Mouse (Mus musculus) left cerebral cortex, adult 2 months (tissue): Measurements from ENCODE around the gene Catsper3. TPM values are rescaled to one million over a fixed set of nuclear protein-coding genes. Genes with fewer than 3 reads are reported as not detected.

Experiments
- DNase-seq, 2 experiments: peaks; one replicate each; pipeline ENCODE4 v3.0.0; 2021 to 2022; ENCODE audit warnings: low spot score in 2 of 2, mixed read lengths in 1 of 2; ENCODE audit errors: extremely low spot score in 1 of 2
- H3K27ac ChIP-seq: fragments of 200-600 bp; 2 replicates; pipeline ENCODE4 v1.8.1; 2022
- H3K4me3 ChIP-seq: fragments of 200-600 bp; 2 replicates; pipeline ENCODE4 v1.8.1; 2022
- CTCF ChIP-seq: fragments of 200-600 bp; IDR thresholded peaks from 2 replicates; pipeline ENCODE4 v1.8.1; 2022; ENCODE audit warnings: antibody characterized with exemption, mild to moderate bottlenecking, moderate library complexity
- intact Hi-C: fragments of 180-260 bp; cut with DNase I; formaldehyde crosslinking; loops from one replicate; pipeline ENCODE4 v1.15.1; 2025
- total RNA-seq, 2 experiments: library from RNA; stranded (reverse); gene quantifications; 2 replicates each; pipeline ENCODE4 v1.2.3; 2021

Catsper3 gene
- total RNA-seq, 2 experiments from 2014 or later = 0.25 to 0.44 TPM

- TF ChIP-seq CTCF = no peak
- no peak for DNase-seq
- no peak overlapping the region for H3K27ac ChIP-seq
- no peak overlapping the region for H3K4me3 ChIP-seq
- intact Hi-C loops = no loop called here
Measured at GRCm38 (mm10) chr13:55836786-55837780, 52.7 kb downstream of the Catsper3 start.

DNA sequence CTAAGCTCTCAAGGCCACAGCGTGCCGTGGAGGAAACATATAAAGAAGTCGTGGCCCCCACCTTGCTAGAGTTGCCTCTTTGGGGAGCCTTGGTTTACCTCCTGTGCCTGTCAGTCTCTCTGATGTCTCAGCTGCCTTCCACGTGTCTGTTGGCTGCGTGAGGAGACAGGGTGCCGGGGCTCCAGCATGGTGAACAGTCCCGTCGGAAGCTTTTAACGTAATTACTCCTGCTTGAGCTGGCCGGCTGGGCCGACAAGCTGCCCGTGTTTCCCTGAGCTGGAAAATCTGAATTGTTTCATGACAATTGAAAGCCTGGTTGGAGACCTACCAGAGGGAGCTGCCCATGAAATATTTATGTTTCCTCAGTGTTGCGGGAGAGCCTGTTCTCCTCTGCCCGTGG is 55.9 kb downstream of the Catsper3 start:
- no peak for DNase-seq
- H3K27ac ChIP-seq = no peak overlapping the region
- H3K4me3 ChIP-seq = no peak overlapping the region
- TF ChIP-seq CTCF = no peak
- intact Hi-C loops = no loop called here

- intact Hi-C loops = no loop called here
- H3K27ac ChIP-seq = no peak overlapping the region
- TF ChIP-seq CTCF = peak; percentile 46
- H3K4me3 ChIP-seq = no peak overlapping the region
- no peak for DNase-seq
Measured at GRCm38 (mm10) chr13:55843700-55844099, 59.3 kb downstream of the Catsper3 start.

GRCm38 (mm10) chr13:55847805-55848204 is 63.4 kb downstream of the Catsper3 start:
- intact Hi-C loops = no loop called here
- no peak overlapping the region for H3K4me3 ChIP-seq
- no peak overlapping the region for H3K27ac ChIP-seq
- TF ChIP-seq CTCF = no peak
- no peak for DNase-seq

GRCm38 (mm10) chr13:55848604-55849190 is 64.3 kb downstream of the Catsper3 start:
- no peak overlapping the region for H3K4me3 ChIP-seq
- intact Hi-C loops = no loop called here

DNA sequence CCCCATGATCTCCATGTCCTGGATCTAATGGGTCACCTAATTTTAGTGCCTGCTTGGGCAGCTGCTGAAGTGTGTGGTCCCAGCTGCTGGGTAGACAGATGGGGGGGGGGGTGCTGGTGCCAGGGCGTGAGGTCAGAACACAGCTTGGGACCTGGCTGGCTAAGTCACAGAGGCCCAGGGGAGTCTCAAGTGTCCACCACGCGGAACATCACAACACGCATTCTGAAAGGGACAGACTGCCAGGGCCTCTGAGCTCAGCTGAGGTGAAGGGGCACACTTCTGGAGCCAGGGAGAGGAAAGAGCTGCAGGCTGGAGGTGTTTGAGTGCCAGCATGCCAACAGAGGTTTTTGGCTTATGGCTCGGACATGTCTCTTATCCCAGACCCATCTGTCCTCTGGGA is 66.4 kb downstream of the Catsper3 start:
- intact Hi-C loops = no loop called here
- Histone ChIP-seq H3K4me3 (no peak overlapping the region), H3K27ac (no peak overlapping the region)
- no peak for TF ChIP-seq CTCF
- no peak for DNase-seq

More at GRCm38 (mm10) chr13:55848604-55849190, 64.3 kb downstream of the Catsper3 start:
- H3K27ac ChIP-seq = no peak overlapping the region
- DNase-seq = no peak
- TF ChIP-seq CTCF = no peak

DNA sequence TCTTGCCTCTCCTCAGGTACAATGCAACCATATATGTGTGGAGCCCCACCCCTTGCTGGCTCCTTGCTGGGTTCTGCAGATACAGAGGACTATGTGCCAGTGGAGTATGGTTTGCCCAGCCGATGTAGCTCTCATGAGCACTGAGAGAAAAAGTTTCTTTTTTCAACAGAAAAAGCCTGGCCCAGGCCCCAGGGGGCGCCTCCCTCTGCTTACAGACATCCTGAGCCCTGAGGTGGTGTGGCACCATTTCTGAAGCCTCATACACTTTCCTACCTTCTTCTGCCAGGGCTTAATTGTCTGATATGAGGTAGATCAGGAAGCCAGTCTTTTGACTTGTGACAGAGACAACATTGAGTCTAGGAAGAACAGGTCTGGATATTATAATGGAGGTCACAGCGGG is 67.8 kb downstream of the Catsper3 start:
- H3K4me3 ChIP-seq = no peak overlapping the region
- no peak for TF ChIP-seq CTCF
- no peak for DNase-seq
- intact Hi-C loops = no loop called here
- no peak overlapping the region for H3K27ac ChIP-seq

GRCm38 (mm10) chr13:55855793-55856192 is 71.4 kb downstream of the Catsper3 start:
- DNase-seq = no peak
- Histone ChIP-seq H3K4me3 (no peak overlapping the region), H3K27ac (no peak overlapping the region)
- TF ChIP-seq CTCF = no peak
- intact Hi-C loops = no loop called here

- H3K4me3 ChIP-seq = no peak overlapping the region
- intact Hi-C loops = no loop called here
- no peak for TF ChIP-seq CTCF
Measured at GRCm38 (mm10) chr13:55858463-55858862, 74.1 kb downstream of the Catsper3 start.

More at GRCm38 (mm10) chr13:55858463-55858862, 74.1 kb downstream of the Catsper3 start:
- no peak for DNase-seq
- no peak overlapping the region for H3K27ac ChIP-seq

Other genes starting within 250 kb of the Catsper3 start
- gene Ddx41, start 247.9 kb upstream of the Catsper3 start, total RNA-seq = 10 to 100 TPM; 63.7 to 65.7 TPM
- gene Fam193b, start 213.4 kb upstream of the Catsper3 start, total RNA-seq = 10 to 100 TPM; 90.5 to 98.1 TPM
- 100 to 1,000 TPM; 128 to 141 TPM for gene Tmed9, start 210.8 kb upstream of the Catsper3 start, total RNA-seq
- gene B4galt7, start 184.7 kb upstream of the Catsper3 start, total RNA-seq = 10 to 100 TPM; 24.7 to 25.8 TPM
- gene Caml, start 161.6 kb upstream of the Catsper3 start, total RNA-seq = 10 to 100 TPM; 42.6 to 45.3 TPM
- gene Ddx46, start 149.5 kb upstream of the Catsper3 start, total RNA-seq = 10 to 100 TPM; 48.5 to 50.3 TPM
- 10 to 100 TPM; 74.6 to 77.8 TPM for gene B230219D22Rik, start 91.4 kb upstream of the Catsper3 start, total RNA-seq
- 10 to 100 TPM; 74.9 to 76.6 TPM for gene Txndc15, start 69.9 kb upstream of the Catsper3 start, total RNA-seq
- 10 to 100 TPM; 20.9 to 24.0 TPM for gene Pcbd2, start 57.2 kb upstream of the Catsper3 start, total RNA-seq
- not detected for gene Pitx1, start 51.6 kb downstream of the Catsper3 start, total RNA-seq